Mouse (Mus musculus): ENCODE results near the gene Ucp3. TPM values are rescaled to one million over a fixed set of nuclear protein-coding genes. Genes with fewer than 3 reads are reported as not detected.

Ucp3 gene
- polyA plus RNA-seq, 1 experiment from 2014 or later, result 0.08 TPM

GRCm38 (mm10) chr7:100499465-100499864, 26.7 kb downstream of the Ucp3 start:
- no peak overlapping the region for H3K4me2 ChIP-seq (ENCODE audit: low read depth, low read length)
- H3K36me3 ChIP-seq (ENCODE audit: control insufficient read depth, insufficient read depth), result peaks cover 60% of the 10 kb centered on the region
- no peaks in the 10 kb centered on the region for H3K9me3 ChIP-seq (replicated peaks; ENCODE audit: control insufficient read depth, low read length)
- no peak overlapping the region; the same call in 1 of the 2 replicates for H3K9ac ChIP-seq (ENCODE audit: low read depth, low read length)
- H3K27me3 ChIP-seq (ENCODE audit: control insufficient read depth, insufficient read depth, low read depth, low read length), result no peaks in the 10 kb centered on the region
- H3K27ac ChIP-seq (ENCODE audit: low read length), result peak overlapping the region; percentile 74
- no peak overlapping the region for H3K4me3 ChIP-seq (ENCODE audit: low read depth, low read length)
- H3K4me1 ChIP-seq (ENCODE audit: control insufficient read depth, low read depth, low read length), result peaks cover 71% of the 10 kb centered on the region
- ATAC-seq (ENCODE audit: low read depth), result no peak

DNA sequence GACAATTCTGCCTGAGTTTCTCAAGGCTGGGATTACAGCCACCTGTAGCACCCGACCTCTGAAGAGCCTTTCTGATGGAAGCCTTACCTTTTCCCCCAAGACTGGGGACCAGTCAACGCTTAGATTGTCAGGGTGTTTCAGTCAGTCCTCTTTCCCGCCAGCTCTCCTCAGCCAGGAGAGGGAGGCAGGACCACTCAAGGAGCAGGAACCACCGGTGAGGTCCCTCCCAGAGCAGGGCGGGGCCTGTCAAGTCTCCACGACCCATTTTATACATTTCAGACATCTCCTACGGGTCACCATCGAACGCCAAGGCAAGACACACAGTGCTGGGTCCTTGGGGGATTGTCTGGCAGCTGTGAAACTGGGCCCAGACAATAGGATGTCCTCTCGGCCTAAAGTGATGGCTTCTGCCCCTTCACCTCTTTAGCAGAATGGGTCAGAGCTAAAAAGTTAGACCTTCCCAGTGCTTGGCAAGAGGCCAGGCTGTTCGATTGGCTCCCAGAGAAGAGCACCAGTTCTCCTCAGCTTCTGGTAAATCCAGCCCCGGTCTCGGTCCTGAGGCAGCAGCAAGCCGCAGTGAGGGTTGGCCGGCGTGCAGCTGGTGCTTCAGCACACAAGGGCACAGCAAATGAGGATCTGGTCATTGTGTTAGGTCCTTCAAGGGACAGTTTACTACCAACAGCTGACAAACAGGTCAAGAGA, 27.6 kb downstream of the Ucp3 start:
- Histone ChIP-seq H3K4me1 (ENCODE audit: control insufficient read depth, low read depth, low read length) (peaks cover 68% of the 10 kb centered on the region), H3K27me3 (ENCODE audit: control insufficient read depth, insufficient read depth, low read depth, low read length) (no peaks in the 10 kb centered on the region), H3K36me3 (ENCODE audit: control insufficient read depth, insufficient read depth) (peaks cover 52% of the 10 kb centered on the region), H3K9me3 (replicated peaks; ENCODE audit: control insufficient read depth, low read length) (no peaks in the 10 kb centered on the region), H3K4me2 (ENCODE audit: low read depth, low read length) (no peak overlapping the region), H3K4me3 (ENCODE audit: low read depth, low read length) (no peak overlapping the region), H3K9ac (ENCODE audit: low read depth, low read length) (no peak overlapping the region), H3K27ac (ENCODE audit: low read length) (peak overlapping the region; percentile 74)
- 65% methylated on average over 16 of the region's 16 CpGs for WGBS (ENCODE audit: insufficient replicate concordance)
- peak; percentile 3 for ATAC-seq (ENCODE audit: low read depth)

- Histone ChIP-seq H3K27ac (ENCODE audit: low read length) (peak overlapping the region; percentile 74), H3K9me3 (replicated peaks; ENCODE audit: control insufficient read depth, low read length) (no peaks in the 10 kb centered on the region), H3K4me1 (ENCODE audit: control insufficient read depth, low read depth, low read length) (peaks cover 60% of the 10 kb centered on the region), H3K36me3 (ENCODE audit: control insufficient read depth, insufficient read depth) (peaks cover 44% of the 10 kb centered on the region), H3K4me2 (ENCODE audit: low read depth, low read length) (no peak overlapping the region), H3K27me3 (ENCODE audit: control insufficient read depth, insufficient read depth, low read depth, low read length) (no peaks in the 10 kb centered on the region), H3K4me3 (ENCODE audit: low read depth, low read length) (no peak overlapping the region), H3K9ac (ENCODE audit: low read depth, low read length) (no peak overlapping the region; the same call in 1 of the 2 replicates)
- peak; percentile 20 for ATAC-seq (ENCODE audit: low read depth)
- WGBS (ENCODE audit: insufficient replicate concordance), result 62% methylated on average over 6 of the region's 6 CpGs
Observed at GRCm38 (mm10) chr7:100501027-100501843, 28.4 kb downstream of the Ucp3 start.

DNA sequence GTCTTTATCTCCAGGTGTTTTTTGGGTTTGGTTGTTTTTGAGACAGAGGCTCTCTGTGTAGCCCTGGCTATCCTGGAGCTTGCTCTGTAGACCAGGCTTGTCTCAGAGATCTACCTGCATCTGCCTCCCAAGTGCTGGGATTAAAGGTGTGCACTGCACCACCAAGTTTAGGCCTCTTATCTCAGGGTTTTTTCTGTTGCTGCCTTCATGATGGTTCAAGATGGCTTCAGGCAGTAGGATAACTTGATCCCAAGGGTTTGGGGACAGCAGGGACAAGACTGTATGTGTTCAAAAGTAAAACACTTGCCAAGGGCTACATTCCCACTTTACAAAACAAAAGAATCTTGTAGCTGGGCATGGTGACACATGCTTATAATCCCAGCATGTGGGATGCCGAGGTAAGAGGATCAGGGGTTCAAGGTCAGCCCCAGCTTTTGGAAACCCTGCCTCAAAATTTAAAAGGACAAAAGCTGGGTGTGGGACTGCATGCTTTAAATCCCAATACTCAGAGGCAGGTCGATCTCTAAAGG, 29.1 kb downstream of the Ucp3 start:
- Histone ChIP-seq H3K4me2 (ENCODE audit: low read depth, low read length) (no peak overlapping the region), H3K9me3 (replicated peaks; ENCODE audit: control insufficient read depth, low read length) (no peaks in the 10 kb centered on the region), H3K36me3 (ENCODE audit: control insufficient read depth, insufficient read depth) (peaks cover 37% of the 10 kb centered on the region), H3K27ac (ENCODE audit: low read length) (peak overlapping the region; percentile 74), H3K4me3 (ENCODE audit: low read depth, low read length) (no peak overlapping the region), H3K27me3 (ENCODE audit: control insufficient read depth, insufficient read depth, low read depth, low read length) (no peaks in the 10 kb centered on the region), H3K4me1 (ENCODE audit: control insufficient read depth, low read depth, low read length) (peaks cover 53% of the 10 kb centered on the region), H3K9ac (ENCODE audit: low read depth, low read length) (no peak overlapping the region)
- 35% methylated on average over 2 of the region's 2 CpGs for WGBS (ENCODE audit: insufficient replicate concordance)
- 0 out of 2 replicates have a peak, but pooled peaks have one; percentile 1 for ATAC-seq (ENCODE audit: low read depth)

GRCm38 (mm10) chr7:100502374-100502922, 29.7 kb downstream of the Ucp3 start:
- Histone ChIP-seq H3K9ac (ENCODE audit: low read depth, low read length) (peak overlapping the region; percentile 4; the same call in 1 of the 2 replicates), H3K4me1 (ENCODE audit: control insufficient read depth, low read depth, low read length) (peaks cover 48% of the 10 kb centered on the region), H3K4me2 (ENCODE audit: low read depth, low read length) (no peak overlapping the region), H3K27ac (ENCODE audit: low read length) (peak overlapping the region; percentile 74), H3K36me3 (ENCODE audit: control insufficient read depth, insufficient read depth) (peaks cover 32% of the 10 kb centered on the region), H3K4me3 (ENCODE audit: low read depth, low read length) (no peak overlapping the region), H3K27me3 (ENCODE audit: control insufficient read depth, insufficient read depth, low read depth, low read length) (no peaks in the 10 kb centered on the region), H3K9me3 (replicated peaks; ENCODE audit: control insufficient read depth, low read length) (no peaks in the 10 kb centered on the region)
- WGBS (ENCODE audit: insufficient replicate concordance), result 46% methylated on average over 7 of the region's 7 CpGs
- peak; percentile 7 for ATAC-seq (ENCODE audit: low read depth)

DNA sequence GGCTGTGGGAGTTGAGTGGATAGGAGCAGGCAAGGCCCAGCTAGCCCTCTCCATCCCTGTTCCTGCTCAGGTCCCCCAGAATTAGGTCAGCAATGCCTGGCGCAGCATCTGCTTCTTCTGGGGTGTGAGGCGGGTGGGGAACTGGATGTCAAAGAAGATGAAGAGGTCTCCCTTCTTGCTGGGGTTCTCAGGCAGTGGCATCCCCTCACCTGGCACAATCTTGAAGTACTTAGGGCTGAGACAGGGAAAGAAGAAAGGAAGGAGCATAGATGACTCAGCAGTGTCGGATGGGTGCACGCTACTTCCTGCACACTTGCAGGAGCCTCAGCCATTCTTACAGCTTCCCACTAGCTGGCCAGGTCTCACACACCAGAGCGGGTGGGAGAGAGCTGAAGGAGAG, 30.3 kb downstream of the Ucp3 start:
- Histone ChIP-seq H3K4me3 (ENCODE audit: low read depth, low read length) (no peak overlapping the region), H3K4me2 (ENCODE audit: low read depth, low read length) (no peak overlapping the region), H3K27me3 (ENCODE audit: control insufficient read depth, insufficient read depth, low read depth, low read length) (no peaks in the 10 kb centered on the region), H3K9me3 (replicated peaks; ENCODE audit: control insufficient read depth, low read length) (no peaks in the 10 kb centered on the region), H3K27ac (ENCODE audit: low read length) (peak overlapping the region; percentile 74), H3K9ac (ENCODE audit: low read depth, low read length) (no peak overlapping the region; the same call in 1 of the 2 replicates), H3K36me3 (ENCODE audit: control insufficient read depth, insufficient read depth) (peaks cover 25% of the 10 kb centered on the region), H3K4me1 (ENCODE audit: control insufficient read depth, low read depth, low read length) (peaks cover 41% of the 10 kb centered on the region)
- peak; percentile 7 for ATAC-seq (ENCODE audit: low read depth)
- WGBS (ENCODE audit: insufficient replicate concordance), result 30% methylated on average over 5 of the region's 5 CpGs

DNA sequence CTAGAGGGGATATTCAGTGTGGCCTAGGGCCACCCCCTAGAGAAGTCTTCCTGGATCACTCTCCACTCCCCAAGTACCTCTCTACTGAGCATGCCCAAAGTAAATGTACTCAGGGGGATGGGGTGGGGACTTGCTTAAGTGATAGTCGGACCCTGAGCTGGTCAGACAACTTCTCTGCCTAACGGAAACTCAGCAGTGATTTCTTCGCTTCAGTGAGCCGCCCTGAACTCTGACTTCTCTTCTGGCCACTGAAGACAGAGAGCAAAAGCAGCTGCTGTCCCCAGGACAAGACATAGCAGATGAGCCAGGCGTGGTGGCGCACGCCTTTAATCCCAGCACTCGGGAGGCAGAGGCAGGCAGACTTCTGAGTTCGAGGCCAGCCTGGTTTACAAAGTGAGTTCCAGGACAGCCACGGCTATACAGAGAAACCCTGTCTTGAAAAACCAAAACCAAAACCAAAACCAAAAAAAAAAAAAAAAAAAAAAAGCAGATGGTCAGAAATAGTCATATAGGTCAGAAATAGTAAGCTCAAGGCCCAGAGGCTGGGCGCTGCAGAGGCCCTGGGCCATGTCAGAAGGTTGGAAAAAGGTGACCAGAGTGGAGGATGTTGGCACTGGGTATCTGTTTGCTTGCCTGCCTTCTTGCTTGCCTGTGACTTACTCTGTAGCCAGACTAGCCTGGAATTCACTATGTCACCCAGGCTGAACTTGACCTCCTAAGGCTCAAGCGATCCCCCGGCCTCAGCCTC, 32.1 kb downstream of the Ucp3 start:
- Histone ChIP-seq H3K4me3 (ENCODE audit: low read depth, low read length) (no peak overlapping the region), H3K9me3 (replicated peaks; ENCODE audit: control insufficient read depth, low read length) (no peaks in the 10 kb centered on the region), H3K36me3 (ENCODE audit: control insufficient read depth, insufficient read depth) (peaks cover 7% of the 10 kb centered on the region), H3K27me3 (ENCODE audit: control insufficient read depth, insufficient read depth, low read depth, low read length) (no peaks in the 10 kb centered on the region), H3K27ac (ENCODE audit: low read length) (no peak overlapping the region), H3K4me2 (ENCODE audit: low read depth, low read length) (no peak overlapping the region), H3K9ac (ENCODE audit: low read depth, low read length) (no peak overlapping the region), H3K4me1 (ENCODE audit: control insufficient read depth, low read depth, low read length) (peaks cover 38% of the 10 kb centered on the region)
- no peak for ATAC-seq (ENCODE audit: low read depth)
- 72% methylated on average over 13 of the region's 13 CpGs for WGBS (ENCODE audit: insufficient replicate concordance)

DNA sequence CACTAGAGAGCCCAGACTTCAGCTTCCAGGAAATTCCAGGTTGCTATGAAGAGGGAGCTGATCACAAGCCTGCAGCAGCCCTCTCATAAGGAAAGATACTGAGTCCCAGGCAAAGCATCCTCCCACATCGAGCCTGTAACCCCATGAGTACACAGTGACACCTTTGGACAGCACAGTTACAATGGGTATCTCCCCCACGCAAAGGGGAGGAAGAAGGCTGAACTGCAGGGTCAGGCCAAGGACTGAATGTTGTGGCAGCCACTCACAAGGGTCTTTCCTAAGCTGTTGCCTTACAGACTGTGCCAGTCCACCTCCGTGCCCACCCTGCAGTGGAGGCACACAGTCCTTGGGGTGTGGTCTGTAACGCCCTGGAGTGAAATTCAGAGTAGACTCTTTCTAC, 33.7 kb downstream of the Ucp3 start:
- no peak overlapping the region for H3K9ac ChIP-seq (ENCODE audit: low read depth, low read length)
- H3K36me3 ChIP-seq (ENCODE audit: control insufficient read depth, insufficient read depth), result no peaks in the 10 kb centered on the region
- no peak overlapping the region for H3K4me2 ChIP-seq (ENCODE audit: low read depth, low read length)
- peaks cover 23% of the 10 kb centered on the region for H3K4me1 ChIP-seq (ENCODE audit: control insufficient read depth, low read depth, low read length)
- no peak overlapping the region for H3K27ac ChIP-seq (ENCODE audit: low read length)
- H3K4me3 ChIP-seq (ENCODE audit: low read depth, low read length), result no peak overlapping the region
- 60% methylated on average over 4 of the region's 4 CpGs for WGBS (ENCODE audit: insufficient replicate concordance)
- ATAC-seq (ENCODE audit: low read depth), result no peak
- H3K27me3 ChIP-seq (ENCODE audit: control insufficient read depth, insufficient read depth, low read depth, low read length), result no peaks in the 10 kb centered on the region; the same call in 1 of the 2 replicates
- no peaks in the 10 kb centered on the region for H3K9me3 ChIP-seq (replicated peaks; ENCODE audit: control insufficient read depth, low read length)
